Mouse (Mus musculus): ENCODE measurements at regions not wholly inside any gene's neighbourhood (a gene's known extent, or its start where the extent isn't known, plus 50 kb on each side); places are given as distances from the start of the nearest gene placed in this dataset.
A peak's percentile ranks its signal among the peaks of the same experiment; 100 is the strongest.

DNA sequence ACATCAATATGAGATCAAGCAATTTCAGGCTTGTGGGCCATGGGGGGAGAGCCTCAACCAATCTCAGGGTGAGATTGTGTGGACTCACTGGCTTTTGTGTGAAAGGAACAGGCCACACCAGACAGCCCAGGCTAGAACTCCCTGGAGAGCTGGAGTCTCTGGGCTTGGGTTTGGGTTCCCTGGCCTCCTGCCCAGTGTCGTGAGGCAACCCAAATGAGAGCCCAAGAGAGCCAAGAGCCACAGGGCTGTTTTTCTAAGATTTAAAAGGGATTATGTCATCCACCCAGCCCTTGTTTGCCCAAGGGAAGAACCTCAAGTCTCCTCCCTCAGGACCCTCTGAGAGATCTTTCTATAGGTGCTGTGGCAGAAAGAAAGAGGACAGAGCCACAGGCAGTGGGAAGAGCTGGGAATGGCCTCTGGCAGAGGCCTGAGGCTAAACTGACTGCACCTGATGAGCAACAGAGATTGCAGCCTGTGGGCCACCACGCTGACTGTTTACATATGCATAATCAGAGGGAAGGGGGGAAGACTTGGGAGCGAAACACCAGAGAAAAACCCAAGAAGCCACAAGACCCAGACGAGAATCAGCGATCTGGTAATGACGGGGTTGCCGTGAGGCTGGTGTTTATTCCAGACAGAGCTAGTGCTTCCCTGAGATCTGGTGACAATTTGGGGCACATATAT, 92.1 kb downstream of the Bcl2l11 start:
- DNase-seq (ENCODE audit: low spot score in 2 of 2), result no peak

DNA sequence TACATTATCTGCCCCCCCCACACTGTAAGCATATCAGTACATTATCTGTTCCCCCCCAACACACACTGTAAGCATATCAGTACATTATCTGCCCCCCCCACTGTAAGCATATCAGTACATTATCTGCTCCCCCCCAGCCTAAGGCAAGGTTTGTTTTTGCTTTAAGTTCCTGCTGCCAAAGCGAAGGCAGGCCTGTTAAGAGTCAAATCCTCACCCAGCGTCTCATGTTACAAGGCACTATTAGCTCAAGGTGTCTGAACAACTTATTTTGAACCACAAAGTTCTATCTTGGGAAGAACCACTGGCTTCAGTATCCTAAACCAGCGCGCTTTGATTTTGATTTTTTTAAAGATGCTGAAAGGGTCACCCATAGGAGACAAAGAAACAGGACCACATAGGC, 93.1 kb downstream of the Bcl2l11 start:
- no peak for DNase-seq (ENCODE audit: low spot score in 2 of 2)

DNA sequence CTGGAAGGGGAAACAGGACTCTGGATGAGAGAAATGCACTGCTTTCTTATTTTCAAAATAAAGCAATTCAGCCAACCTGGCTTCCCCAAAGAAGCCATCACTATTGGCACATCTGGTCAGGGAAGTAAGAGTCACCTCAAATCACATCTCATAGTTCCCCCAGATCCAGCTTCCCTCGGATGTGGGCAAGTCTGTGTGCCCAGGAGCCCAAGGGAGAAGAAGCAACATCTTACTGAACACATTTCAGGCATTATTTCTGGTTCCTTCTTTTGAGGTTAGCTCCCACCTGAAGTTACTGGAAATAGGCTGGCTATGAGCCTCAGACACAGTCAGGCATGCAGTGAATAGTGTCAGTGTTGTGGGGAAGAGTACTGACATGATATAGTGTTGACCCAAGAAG, 95.2 kb downstream of the Bcl2l11 start:
- no peak for DNase-seq (ENCODE audit: low spot score in 2 of 2)

DNA sequence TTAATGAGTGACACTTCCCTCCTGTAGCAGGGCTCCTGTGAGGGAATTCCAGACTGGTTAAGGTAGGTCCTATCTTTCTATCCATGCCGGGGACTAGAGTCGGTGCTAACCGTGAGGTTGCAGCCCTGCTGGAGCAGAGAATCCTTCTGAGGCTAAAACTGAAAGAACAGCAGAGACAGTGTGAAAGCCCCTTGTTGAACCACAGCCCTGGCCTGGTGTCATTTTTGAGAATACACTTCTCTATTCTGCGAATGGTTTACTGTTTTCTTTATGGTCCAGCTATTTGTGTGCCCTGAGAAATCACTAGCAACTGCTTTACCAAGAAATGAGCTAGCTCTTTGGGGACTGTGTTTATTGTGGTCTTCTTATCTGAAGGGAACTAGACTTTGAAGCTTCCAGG, 95.8 kb downstream of the Bcl2l11 start:
- DNase-seq (ENCODE audit: low spot score in 2 of 2), result no peak

DNA sequence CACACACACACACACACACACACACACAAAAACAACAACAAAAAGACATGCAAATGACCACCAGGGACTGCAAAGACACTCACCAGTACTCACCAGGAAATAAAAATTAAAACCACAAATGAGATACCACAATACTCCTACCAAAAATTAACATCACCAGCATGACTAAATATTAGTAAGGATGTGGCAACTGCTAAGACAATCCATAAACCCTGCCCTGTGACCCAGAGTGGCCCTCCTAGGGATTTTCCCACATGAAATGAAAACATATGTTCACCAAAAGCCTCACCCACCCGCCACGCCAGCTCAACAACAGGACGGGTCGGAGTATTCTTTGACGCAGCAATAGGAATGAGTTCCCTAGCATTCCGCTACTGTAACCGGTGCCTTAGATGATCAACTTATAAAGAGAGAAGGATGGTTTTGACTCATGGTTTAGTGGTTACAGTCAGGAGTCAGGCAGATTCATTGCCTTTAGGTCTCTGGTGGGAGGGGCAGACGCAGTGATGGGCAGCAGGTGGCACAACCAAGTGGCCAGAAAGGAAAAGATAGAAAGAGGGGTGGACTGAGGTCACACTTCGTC, 100.7 kb downstream of the Bcl2l11 start:
- DNase-seq (ENCODE audit: low spot score in 2 of 2), result no peak

DNA sequence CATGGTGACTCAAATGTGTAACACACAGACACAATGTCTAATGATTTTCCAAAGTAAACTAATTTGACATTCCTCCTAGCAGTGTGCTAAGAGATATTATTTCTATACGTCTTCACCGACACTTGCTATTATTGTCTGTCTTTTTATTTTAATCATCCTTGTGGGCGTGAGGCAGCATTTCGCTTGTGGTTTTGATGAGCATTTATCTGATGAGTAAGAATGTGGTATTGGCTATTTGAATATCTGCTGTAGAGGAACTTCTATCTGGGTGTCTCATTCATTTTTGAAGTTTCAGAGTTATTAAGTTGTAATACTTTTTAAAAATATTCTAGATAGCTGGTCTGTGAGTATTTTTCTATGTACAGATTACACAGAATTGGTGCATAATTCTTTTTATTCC, 103.9 kb downstream of the Bcl2l11 start:
- DNase-seq (ENCODE audit: low spot score in 2 of 2), result no peak

DNA sequence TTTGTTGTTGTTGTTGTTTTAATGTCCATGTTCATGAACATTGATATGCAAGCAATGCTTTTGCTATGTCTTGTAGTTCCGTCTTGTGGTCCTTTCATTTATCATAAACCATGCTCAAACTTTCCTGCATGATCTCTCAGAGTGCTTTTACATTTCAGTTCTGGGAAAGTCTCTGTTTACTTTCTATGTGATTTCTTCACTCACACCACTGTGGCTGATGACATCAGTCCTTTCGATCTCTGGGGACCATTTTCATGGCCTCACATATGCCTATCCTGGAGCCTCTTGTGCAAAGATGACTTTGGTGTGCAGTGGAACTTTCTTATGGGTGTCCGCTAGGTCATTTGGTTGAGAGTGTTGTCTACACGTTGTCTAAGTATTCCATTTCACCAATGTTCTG, 105.1 kb downstream of the Bcl2l11 start:
- DNase-seq (ENCODE audit: low spot score in 2 of 2), result no peak

DNA sequence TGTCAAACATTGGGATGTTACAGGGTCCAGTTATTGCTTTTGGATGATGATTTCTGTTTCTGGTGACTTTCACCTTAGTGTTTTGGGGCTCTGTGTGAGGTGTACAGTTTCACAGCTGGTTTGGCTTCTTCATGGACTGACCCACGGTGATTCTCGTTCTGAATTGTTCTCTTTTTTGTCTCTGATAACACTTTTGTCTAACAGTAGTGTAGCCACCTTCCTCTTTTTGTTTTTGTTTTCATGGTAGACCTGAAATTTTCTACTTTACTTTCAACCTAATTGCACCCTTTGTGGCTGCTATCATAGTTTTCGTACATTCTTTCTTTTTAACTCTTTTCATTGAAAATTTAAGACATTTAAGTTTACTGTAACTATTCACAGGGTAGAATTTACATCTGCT, 105.5 kb downstream of the Bcl2l11 start:
- no peak for DNase-seq (ENCODE audit: low spot score in 2 of 2)

DNA sequence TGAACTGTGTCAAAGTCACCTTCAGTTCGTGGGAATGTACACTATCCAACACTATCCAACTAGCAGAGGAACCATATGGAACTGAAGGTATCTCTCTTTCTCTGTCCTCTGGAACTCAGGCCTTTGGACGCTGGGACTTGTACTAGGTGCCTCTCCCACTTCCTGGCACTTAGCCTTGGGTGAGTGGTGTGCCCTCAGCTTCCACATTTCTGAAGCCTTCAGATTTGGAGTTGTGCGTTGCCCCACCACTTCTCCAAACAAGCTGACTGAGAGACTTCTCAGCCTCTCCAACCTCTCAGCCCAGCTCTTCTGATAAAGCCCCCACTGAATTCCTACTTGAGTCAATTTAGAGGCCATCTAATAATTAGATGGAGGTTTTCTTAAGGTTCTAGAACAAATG, 106.2 kb downstream of the Bcl2l11 start:
- DNase-seq (ENCODE audit: low spot score in 2 of 2), result no peak

DNA sequence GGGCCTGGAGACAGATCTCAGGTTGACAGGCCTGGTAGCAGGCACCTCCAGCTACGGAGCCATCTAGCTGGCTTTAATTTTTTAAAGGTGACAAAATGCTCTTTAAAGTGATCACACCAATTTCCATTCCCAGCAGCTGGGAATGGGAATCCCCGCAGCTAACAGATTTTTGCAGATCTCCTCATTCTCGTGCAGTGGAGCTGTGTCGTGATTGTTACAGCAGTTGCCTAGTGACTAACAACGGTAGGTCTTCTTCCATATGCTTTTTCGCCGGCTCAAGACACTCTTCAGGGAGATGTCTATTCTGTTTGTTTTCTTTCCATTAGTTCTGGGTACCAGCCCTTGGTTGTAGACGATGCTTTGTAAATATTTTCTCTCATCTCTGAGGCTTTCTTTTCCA, 109.3 kb downstream of the Bcl2l11 start:
- no peak for DNase-seq (ENCODE audit: low spot score in 2 of 2)

DNA sequence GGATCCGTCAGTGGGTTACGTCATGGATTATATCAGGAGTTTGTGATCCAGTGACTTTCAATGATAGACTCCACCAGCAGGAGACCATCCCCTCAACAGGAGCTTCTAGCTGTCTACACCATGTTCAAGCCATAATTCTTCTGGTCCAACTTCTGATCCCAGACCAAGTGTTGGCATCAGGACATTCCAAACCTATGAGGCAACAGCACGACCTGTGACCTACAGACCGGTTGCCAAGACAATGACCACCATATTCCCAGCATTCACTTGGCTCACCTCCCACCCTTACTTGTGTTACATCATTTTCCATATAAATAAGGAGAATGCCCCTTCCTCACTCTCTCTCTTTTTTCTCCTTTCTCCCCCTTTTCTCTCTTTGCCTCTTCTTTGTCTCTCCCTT, 113.6 kb downstream of the Bcl2l11 start:
- no peak for DNase-seq (ENCODE audit: low spot score in 2 of 2)

DNA sequence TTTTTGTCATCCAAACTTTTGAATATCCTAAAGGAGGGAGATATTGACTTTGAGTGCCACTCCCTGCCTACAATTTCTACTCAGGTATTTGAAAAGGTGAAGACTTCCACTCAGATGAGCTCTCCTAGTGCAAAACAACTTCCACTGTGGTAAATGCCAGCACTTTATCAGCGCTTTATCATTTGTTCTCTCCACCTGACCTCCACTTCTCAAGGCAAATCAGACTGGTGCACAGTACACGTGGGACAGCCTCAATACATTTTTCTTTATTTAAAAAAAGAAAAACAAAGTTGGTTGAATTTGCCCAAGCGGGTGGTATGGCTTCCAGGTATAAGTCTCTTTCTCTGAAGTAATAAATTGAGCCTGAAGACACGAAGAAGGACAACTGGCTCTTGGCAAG, 114.2 kb downstream of the Bcl2l11 start:
- no peak for DNase-seq (ENCODE audit: low spot score in 2 of 2)

DNA sequence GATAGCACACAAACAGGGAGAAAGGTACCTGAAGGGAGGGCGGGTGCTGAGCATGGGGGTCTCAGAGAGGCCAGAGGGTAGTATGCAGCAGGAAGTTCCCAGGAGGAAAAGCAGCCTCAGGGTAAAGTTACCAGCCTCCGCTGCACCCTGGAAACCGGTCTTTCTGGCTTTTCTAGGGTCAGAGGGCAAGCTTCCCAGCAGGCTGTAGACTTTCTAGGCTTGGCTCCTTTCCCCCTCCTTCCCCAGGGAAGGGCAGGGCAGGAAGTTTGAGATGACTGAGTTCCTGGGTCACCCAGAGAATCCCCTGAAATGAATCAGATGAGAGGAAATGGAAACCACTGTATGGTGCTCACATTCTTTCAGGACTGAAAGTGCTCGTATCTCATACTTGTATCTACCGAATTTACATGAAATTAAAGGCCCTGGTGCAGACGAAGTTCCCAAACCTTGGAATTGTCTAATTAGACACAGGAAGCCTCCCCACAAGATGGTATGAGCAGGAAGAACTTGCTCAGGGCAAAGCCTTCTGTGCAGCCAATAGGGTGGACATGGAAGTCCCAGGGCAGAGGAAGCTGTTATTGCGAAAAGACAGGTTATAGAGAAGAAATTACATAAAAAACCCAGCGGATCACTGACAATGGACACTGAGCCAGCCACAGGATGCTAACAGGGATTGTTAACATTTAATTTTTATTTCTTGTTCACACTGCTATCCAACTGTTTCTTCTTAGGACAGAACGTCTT, 114.9 kb downstream of the Bcl2l11 start:
- no peak for DNase-seq (ENCODE audit: low spot score in 2 of 2)

DNA sequence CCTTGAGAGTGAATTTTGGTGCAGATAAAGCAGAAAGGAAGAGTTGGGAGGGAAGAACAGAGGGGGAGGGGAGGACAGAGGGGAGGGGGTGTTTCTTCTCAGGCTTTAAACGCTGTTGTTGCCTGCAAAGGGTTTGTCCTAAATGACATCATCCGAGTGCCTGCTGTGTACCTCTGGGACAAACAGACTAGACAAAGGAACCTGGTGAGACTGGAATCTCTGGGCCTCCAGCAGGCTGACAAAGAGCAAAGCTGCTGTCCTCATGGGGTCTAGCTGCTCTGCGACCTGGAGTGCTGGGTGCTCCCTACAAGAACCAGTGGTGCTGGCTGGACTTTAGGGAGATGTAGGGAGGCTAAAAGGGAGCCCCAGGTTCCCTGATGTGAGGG, 115.4 kb downstream of the Bcl2l11 start:
- DNase-seq (ENCODE audit: low spot score in 2 of 2), result no peak

DNA sequence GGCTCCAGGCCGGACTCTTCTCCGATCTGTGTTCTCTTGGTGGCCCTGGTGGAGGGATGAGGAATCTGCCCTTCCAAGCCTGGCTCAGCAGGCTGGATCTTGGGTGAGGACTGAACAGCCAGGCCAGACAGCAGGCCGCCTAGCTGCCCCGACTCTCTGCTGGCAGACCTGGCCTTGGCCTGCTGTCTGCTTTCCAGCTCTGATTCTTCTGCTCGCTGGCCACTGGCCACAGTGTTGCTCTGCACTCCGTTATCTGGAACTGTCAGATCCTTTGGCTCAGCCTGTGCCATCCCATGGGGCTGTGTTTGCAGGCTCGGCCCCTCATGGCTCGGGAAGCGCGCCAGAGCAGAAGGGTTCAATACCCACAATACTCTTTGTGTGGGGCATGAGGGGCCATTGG, 119.7 kb downstream of the Bcl2l11 start:
- peak in 1 of 2 experiments; percentile 13 for DNase-seq (ENCODE audit: low spot score in 2 of 2)

DNA sequence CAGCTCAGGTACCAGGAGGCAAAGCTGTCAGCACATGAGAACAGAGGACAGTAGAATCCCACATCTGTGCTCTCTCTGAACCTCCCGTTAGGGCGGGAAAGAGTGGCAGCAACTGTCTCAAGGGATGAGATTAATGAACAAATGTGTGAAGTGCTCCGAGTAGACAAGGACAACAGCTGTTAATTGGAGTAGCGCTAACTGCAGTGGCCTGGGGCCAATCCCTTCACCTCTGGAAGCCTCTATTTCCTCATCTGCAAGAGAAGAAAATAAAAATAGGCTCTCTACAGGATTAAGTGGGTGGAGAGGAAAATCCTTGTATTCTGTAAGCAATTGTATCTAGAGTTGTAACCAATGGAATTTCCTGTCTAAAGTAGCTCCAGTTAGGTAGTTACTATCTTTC, 122.1 kb downstream of the Bcl2l11 start:
- no peak for DNase-seq (ENCODE audit: low spot score in 2 of 2)

DNA sequence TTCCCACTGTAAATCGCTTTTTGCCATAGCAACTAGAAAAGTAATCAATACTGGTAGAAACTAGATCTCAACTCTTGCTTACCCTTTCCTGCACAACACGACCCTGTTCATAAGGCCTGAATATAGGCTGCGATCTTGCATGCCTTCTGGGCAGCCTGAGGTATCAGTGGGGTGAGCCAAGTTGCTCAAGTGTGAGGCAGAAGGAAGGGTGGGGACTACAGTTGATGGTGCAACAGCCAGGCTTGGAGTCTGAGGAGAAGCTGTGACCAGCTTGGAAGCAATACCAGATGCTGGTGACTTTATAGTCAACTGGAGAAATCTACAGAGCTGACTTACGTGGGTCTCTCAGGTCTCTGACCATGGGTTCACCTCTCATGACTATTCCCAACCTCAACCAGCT, 123.3 kb downstream of the Bcl2l11 start:
- no peak for DNase-seq (ENCODE audit: low spot score in 2 of 2)

DNA sequence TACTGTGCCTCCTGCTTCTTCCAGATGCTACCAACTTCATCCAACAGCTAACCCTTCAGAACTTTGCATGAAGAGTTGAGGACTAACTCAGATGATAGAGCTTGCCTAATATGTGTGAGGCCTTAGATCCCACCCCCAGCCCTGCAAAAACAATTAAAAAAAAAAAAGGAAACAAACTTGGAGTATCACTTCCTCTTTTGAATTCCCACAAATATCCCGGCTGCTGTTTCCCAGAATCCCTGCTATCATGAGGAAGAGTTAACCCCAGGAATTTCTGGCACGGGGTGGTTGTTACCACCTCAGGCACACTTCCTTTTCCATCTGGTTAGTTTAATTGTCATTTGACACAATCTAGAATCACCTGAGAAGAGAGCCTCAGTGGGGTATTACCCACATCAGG, 123.8 kb downstream of the Bcl2l11 start:
- DNase-seq (ENCODE audit: low spot score in 2 of 2), result no peak

DNA sequence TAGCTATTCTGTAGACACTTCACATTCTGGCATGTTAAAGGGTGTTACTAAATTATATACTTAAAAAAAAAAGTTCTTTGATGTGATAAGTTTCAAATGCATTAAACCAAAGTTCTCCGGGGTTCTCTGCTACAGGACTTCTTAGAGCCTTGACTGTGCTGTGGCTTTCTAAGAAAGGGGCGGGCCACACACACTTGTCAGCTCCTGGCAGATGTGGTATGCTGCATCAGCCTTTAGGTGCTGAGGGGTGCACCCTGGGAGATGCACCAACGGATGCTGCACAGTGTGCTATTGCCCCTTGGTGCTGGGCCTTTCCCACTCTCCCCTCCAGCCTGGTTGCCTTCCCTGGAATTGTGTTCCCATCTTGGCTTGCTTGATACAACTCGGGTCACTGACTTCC, 125.0 kb downstream of the Bcl2l11 start:
- DNase-seq (ENCODE audit: low spot score in 2 of 2), result no peak

DNA sequence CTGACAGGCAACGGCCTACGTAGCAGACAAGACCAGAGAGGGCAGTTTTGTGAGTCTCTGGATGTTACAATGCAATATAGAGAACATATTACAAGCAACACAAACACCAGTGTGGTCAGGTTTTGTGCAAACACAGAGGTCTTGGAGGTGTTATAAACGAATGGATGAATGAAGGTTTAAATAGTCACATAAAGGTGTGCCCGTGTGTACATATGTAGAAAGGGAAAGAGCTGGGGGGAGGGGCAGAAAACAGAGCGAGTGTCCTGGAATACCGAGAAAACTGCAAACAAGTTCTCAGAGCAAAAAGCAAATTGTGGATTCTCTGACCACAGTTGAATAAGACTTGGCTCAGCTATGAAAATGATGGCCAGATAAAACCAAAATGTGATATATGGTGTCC, 130.8 kb downstream of the Bcl2l11 start:
- no peak for DNase-seq (ENCODE audit: low spot score in 2 of 2)

DNA sequence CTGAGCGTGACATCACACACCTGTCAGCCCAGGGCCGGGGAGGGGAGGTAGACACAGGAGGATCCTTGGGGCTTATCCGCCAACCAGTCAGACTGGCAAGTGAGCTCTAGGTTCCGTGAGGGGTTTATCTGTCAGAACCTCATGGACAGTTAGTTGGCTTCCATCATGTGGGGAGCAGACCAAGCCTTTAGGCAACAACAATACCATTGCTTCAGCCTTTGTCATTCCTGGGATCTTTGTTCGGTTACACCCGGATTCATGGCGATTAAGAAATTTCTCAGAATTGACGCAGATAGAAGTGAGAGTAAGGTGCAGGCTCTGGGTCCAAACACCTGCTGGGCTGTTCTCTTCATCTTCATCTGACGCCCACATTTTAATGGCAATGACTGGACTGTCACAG, 131.4 kb downstream of the Bcl2l11 start:
- no peak for DNase-seq (ENCODE audit: low spot score in 2 of 2)

DNA sequence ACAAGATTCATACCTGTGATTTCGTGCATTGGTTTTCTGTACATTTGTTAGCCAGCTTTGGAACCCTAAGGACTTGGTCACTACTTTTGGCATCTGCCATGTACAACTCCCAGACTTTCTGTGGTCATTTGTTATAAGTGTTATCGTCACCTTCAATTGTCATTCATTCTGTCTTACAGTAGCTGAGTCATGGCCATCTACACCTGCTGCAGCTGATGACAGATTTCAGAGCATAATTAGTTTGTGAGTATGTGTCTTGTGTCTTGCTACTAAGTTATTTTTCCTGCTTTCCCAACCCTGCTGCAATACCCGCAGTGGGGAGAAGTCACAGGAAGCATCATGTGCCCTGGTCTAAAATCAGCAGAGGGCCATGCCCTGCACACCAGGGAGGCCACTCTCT, 138.0 kb downstream of the Bcl2l11 start:
- no peak for DNase-seq (ENCODE audit: low spot score in 2 of 2)
